Mouse (Mus musculus) bone marrow macrophage, adult 2 months (primary cell): Measurements from ENCODE around the gene Aaas. TPM values are rescaled to one million over a fixed set of nuclear protein-coding genes. Genes with fewer than 3 reads are reported as not detected.
"Not testable (repeated sequence)": the region's sequence is repeated elsewhere in the genome, so short reads cannot be mapped to it uniquely, and the experiment has no call there.

ENCODE experiments used
- H3K27ac ChIP-seq: 2 replicates; pipeline ENCODE4 v1.5.1; 2012; ENCODE audit warnings: low read depth, low read length; ENCODE audit not compliant: insufficient read depth
- H3K4me1 ChIP-seq: 2 replicates; pipeline ENCODE4 v1.6.1; 2012; ENCODE audit warnings: low read length; ENCODE audit not compliant: control insufficient read depth, insufficient read depth
- H3K4me3 ChIP-seq: 2 replicates; pipeline ENCODE4 v1.5.1; 2012; ENCODE audit warnings: mild to moderate bottlenecking, low read length, moderate library complexity; ENCODE audit not compliant: insufficient read depth
- CTCF ChIP-seq: IDR thresholded peaks from 2 replicates; pipeline ENCODE4 v1.5.1; 2012; ENCODE audit warnings: low read depth, mild to moderate bottlenecking, low read length, moderate library complexity
- POLR2A ChIP-seq: IDR thresholded peaks from 2 replicates; pipeline ENCODE4 v1.6.1; 2012; ENCODE audit warnings: mild to moderate bottlenecking, low read depth, low read length, borderline replicate concordance
- polyA plus RNA-seq: library from polyadenylated mRNA; stranded (reverse); fragments of >200 nt; gene quantifications from 2 replicates; pipeline ENCODE4 v1.2.4, GENCODE M21; 2012; ENCODE audit not compliant: missing spikeins, insufficient read depth, insufficient read length

Aaas gene
- polyA plus RNA-seq, 1 experiment: 35.7 TPM

DNA sequence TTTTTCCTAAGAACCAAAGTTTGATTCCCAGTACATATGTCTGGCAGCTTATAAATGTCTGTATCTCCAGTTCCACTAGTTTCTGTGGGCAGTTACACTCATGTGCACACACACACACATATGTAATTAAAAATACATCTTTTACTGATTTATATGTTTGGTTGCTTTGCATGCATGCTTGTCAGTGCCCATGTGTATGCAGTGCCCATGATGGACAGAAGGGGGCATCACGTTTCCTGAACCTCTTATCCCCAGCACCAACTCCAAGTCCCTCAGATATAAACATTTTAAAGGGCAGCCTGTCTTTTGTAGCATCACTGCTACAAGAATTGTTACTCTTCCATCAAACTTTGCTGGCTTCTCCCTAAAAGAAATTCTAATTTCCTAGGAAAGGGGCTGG, 9.0 kb downstream of the Aaas start:
- Histone ChIP-seq H3K4me1 (no peaks in the 10 kb centered on the region), H3K27ac (no peak overlapping the region), H3K4me3 (no peak overlapping the region)
- TF ChIP-seq POLR2A (no peak), CTCF (peak; percentile 11; the same call in 1 of the 2 replicates)

DNA sequence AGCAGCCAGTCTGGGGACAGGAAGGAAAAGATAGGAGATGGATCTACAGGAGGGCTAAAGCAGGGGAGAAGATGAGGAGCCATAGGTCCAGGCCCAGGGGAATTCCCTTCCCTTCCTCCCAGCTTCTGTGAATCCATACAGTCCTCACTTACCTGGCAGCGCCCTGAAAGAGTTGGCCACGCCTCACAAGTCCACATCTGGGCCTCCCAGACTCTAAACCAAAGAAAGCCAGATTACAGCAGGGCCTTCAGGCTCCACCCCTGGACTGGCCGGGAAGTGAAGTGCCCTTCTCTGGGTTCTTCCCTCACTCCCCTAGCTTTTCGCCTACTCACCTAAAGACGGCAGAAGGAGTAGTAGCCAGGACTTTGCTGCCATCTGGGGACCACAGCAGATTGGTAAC, 11.0 kb downstream of the Aaas start:
- Histone ChIP-seq H3K4me3 (no peak overlapping the region), H3K4me1 (no peaks in the 10 kb centered on the region), H3K27ac (no peak overlapping the region)
- TF ChIP-seq CTCF: no peak
- TF ChIP-seq POLR2A: no peak

DNA sequence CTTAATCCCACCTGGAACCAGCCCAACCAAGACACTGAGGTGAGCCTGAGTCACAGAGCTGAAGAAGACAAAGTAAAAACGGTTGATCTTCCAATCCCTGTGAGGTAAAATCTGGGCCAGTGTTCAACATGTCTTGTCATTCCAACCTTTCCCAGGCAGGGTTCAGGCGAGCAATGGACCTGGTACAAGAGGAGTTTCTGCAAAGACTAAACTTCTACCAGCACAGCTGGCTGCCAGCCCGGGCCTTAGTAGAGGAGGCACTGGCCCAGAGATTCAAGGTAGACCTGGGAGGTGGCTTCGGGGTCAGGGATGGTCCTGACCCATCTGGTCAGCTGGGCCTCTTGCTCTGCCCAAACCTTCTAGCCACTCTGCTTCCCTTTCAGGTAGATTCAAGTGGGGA, 13.6 kb downstream of the Aaas start:
- H3K4me3 ChIP-seq: no peak overlapping the region
- H3K4me1 ChIP-seq: peaks cover 9% of the 10 kb centered on the region
- H3K27ac ChIP-seq: no peak overlapping the region
- TF ChIP-seq POLR2A (no peak), CTCF (no peak)

DNA sequence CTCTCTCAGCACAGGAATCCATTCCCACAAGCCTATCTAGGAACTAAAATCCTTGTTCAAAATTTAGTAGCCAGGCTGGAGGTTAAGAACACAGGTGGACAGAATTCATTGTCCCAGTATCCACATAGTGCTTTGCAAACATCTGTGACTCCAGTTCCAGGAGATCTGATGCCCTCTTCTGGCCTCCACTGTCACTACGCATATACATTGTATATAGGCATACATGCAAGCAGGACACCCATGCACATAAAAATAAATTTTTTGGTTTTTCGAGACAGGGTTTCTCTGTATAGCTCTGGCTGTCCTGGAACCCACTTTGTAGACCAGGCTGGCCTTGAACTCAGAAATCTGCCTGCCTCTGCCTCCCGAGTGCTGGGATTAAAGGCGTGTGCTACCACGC, 14.6 kb downstream of the Aaas start:
- not testable (repeated sequence) for H3K4me1 ChIP-seq, H3K4me3 ChIP-seq, H3K27ac ChIP-seq

DNA sequence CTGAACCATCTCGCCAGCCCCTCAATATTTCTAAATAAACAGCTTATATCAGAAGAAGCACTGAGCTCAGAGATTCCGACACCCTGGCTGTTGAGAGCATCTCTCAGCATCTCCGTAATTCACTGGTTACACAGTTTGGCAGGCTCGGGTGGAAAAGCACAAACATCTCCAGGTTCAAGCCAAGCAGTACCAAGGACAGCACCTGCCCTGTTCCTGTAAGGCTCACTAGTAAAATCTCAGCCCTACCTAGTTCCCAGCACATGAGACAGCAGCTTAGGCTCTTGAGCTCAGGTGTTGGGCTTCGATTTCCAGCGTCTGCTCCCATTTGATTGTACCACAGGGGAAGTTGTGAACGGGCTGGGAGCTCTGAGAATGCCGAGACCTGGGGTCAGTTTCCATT, 15.3 kb downstream of the Aaas start:
- H3K4me1 ChIP-seq: peaks cover 9% of the 10 kb centered on the region
- H3K4me3 ChIP-seq: no peak overlapping the region
- H3K27ac ChIP-seq: no peak overlapping the region
- TF ChIP-seq POLR2A (no peak), CTCF (no peak)

DNA sequence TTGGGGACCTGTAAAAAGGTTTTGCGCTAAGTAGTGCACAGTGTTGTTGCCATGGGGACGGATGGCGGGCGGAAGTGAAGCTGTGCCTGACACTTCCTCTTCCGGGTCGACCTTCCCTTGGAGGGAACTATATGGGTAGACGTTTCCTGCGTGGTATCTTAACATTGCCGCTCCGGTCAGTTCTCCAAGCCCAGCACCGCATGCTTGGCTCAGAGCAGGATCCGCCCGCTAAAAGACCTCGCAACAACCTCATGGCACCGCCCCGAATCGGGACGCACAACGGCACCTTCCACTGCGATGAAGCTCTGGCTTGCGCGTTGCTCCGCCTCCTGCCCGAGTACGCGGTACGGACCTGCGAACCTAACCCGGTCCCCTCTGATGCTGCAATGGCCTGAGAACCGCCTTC, 19.0 kb downstream of the Aaas start, which contains the start of gene Myg1:
Myg1 (plus strand) TSS at position 100 of the 406 bp plus-strand sequence.
- Histone ChIP-seq H3K4me3 (peak within 1 kb of the TSS; percentile 67), H3K27ac (peak within 1 kb of the TSS; percentile 51), H3K4me1 (peaks cover 13% of the 10 kb centered on the region)
- TF ChIP-seq POLR2A (no peak), CTCF (no peak)

DNA sequence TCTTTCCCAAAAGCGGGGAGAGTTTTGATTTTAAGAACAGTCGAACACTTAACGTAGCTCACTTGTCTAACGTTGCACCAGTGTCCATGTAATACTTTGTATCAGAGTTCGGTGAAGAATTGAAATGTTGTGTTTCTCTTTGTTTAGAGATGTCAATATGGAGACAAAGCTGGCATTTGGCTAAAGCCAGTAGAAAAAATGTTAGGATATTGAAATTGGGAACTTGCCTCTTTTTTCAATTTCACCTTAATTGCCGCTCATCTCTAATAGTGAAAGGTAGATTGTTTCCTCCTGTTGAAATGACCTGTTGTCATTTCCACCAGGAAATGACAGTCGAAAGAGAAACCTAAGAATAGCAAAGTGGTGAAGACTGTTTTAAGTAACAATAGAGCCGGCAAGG, 23.7 kb downstream of the Aaas start:
- TF ChIP-seq POLR2A (no peak), CTCF (no peak)
- H3K27ac ChIP-seq: no peak overlapping the region
- peak overlapping the region; percentile 70 for H3K4me3 ChIP-seq
- peaks cover 6% of the 10 kb centered on the region for H3K4me1 ChIP-seq

DNA sequence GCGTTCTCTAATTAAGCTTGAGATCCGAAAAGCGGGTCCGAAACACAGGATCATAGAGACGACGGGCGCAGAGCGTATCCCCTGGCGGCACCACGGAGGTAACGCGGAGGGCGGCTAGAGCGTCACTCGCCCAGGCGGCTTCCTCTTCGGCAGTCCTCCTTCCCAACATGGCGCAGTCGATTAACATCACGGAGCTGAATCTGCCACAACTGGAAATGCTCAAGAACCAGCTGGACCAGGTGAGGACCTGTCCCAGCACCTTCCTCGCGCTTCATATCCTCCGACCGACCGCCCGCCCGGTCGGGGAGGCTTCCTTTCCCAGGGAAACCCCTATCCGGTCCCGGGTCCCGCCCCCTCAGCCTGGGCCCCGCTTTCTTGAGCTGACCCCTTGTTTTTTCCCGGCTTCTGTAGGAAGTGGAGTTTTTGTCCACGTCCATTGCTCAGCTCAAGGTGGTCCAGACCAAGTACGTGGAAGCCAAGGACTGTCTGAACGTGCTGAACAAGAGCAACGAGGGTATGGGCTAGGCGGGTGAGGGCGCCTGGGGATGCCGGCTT, 24.5 kb downstream of the Aaas start, which contains the start of gene Pfdn5:
Pfdn5 (plus strand) TSS at position 95 of the 555 bp plus-strand sequence.
- peak within 1 kb of the TSS; percentile 69 for H3K27ac ChIP-seq

DNA sequence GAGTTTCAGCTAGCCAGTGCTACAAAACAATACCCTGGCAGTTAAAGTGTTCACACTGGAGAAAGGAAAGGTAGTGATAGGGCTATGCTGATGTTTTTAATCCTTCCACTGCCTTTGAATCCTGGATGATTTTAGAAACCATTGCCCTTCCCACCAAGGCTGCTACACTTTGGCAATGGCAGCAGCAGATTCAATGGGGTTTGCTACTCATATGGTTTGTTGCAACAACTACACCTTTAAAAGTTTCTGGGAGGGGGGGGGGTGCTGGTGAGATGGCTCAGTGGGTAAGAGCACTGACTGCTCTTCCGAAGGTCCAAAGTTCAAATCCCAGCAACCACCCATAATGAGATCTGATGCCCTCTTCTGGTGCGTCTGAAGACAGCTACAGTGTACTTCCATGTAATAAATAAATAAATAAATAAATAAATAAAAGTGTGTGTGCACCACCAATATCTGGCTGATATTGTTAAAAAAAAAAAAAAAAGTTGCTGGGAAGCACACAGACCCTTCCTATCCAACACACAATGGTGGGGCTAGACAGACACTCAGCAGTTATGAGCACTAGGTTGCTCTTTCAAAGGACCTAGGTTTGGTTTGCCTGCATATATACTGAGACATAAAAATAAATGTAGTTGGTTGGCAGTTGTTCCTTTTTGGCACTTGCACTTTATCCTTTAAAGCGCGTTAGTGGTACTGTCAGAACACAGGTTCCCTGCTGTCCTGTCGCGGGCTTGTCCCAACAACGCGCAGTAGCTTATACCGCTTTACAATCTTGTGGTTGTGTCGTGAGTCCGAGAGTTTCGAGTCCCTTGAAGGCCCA, 25.7 kb downstream of the Aaas start:
- 0 out of 2 replicates have a peak overlapping the region, but pooled peaks have one; percentile 13 for H3K4me3 ChIP-seq

More for the DNA sequence above, 24.5 kb downstream of the Aaas start, which contains the start of gene Pfdn5:
- peak within 1 kb of the TSS; percentile 70 for H3K4me3 ChIP-seq
- TF ChIP-seq CTCF: no peak
- 0 out of 2 replicates have a peak, but pooled peaks have one; percentile 27 for TF ChIP-seq POLR2A
- peaks cover 6% of the 10 kb centered on the region for H3K4me1 ChIP-seq

DNA sequence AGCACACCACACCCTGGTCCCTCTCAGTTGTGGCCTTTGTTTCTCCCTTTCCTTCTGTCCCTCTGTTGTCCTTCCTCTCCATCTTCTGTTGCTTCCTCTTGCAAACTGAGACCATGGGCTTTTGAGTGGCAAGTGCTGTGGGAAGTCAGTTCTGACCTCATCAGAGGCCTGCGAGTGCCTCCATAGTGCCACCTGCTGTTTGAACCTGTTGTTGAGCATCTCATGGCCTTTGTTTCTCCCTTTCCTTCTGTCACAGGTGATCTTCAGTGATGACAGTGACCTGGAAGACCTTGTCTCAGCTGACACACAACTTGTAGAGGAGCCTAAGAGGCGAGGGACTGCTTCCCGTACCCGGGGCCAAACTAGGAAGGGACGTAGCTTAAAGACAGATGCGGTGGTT, 34.3 kb downstream of the Aaas start:
- H3K4me3 ChIP-seq: no peak overlapping the region
- peaks cover 26% of the 10 kb centered on the region for H3K4me1 ChIP-seq
- peak; percentile 57; the same call in 1 of the 2 replicates for TF ChIP-seq CTCF
- TF ChIP-seq POLR2A: no peak
- H3K27ac ChIP-seq: peak overlapping the region; percentile 54

More for the DNA sequence above, 25.7 kb downstream of the Aaas start:
- TF ChIP-seq POLR2A: no peak
- TF ChIP-seq CTCF: no peak
- peaks cover 6% of the 10 kb centered on the region for H3K4me1 ChIP-seq
- no peak overlapping the region for H3K27ac ChIP-seq

DNA sequence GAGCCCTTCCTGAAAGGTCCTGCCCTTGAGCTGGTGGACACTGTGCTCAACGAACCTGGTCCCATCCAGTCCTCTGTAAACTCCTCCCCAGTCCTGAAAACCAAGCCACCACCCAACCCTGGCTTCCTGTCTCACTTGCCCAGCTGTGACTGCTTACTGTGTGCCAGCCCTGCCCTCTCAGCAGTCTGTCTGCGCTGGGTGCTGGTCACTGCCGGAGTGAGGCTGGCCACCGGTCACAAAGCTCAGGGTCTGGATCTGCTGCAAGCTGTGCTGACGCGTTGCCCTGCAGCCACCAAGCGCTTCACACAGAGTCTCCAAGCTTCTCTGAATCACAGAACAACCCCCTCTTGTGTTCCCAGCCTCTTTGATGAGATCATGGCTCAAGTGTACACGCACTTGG, 35.3 kb downstream of the Aaas start:
- Histone ChIP-seq H3K4me3 (no peak overlapping the region), H3K4me1 (peaks cover 34% of the 10 kb centered on the region), H3K27ac (peak overlapping the region; percentile 54)
- TF ChIP-seq POLR2A (no peak), CTCF (no peak)
